Mouse (Mus musculus): ENCODE measurements around the gene Rhov. TPM values are rescaled to one million over a fixed set of nuclear protein-coding genes. Genes with fewer than 3 reads are reported as not detected.

Gene Rhov
- total RNA-seq, 2 experiments from 2014 or later = 5.9 to 7.1 TPM

GRCm38 (mm10) chr2:119245246-119245645, 25.8 kb downstream of the Rhov start:
- no peak overlapping the region for H3K27ac ChIP-seq
- TF ChIP-seq CTCF (conservative IDR thresholded peaks at IDR 0.05) = no peak
- no peak overlapping the region for H3K4me3 ChIP-seq
- DNase-seq (ENCODE audit: low spot score in 2 of 2) = no peak

DNA sequence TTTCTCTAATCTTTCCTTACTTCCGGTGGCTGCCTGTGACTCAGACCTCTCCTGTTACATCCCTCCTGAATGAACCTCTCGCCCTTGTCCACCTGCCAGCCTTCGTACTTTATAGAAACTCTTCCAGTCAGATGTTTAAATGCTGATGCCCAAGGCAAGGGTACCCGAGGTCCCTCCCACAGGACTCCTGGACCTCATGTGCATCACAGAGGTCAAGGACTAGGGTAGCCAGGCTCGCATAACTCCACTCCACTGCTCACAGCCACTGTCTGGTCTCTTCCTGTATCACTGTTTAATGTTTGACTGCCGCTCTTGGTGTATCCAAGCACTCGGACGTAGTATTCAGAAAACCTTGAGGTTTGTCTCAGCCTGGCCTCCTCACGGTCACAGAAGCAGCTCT, 28.5 kb downstream of the Rhov start:
- no peak overlapping the region for H3K27ac ChIP-seq
- H3K4me3 ChIP-seq = no peak overlapping the region
- no peak for TF ChIP-seq CTCF (conservative IDR thresholded peaks at IDR 0.05)
- DNase-seq (ENCODE audit: low spot score in 2 of 2) = no peak

DNA sequence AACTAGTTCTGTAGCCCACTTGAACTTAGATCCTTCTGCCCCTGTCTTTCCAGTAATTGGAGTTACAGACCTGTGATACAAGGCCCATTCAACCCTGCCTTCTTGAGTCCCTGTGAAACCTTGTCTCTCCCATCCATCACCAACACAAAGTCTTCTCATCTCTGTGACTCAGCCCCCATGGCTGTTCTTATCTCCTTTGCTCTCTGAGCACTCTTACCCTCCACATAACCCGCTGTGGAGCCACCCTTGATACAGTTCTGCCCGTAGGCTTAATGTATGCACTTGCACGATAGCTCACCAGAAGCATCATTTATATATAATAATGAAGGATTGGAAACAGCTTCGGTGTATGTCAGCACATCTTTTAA, 30.3 kb downstream of the Rhov start:
- TF ChIP-seq CTCF (conservative IDR thresholded peaks at IDR 0.05) = no peak
- no peak overlapping the region for H3K4me3 ChIP-seq

DNA sequence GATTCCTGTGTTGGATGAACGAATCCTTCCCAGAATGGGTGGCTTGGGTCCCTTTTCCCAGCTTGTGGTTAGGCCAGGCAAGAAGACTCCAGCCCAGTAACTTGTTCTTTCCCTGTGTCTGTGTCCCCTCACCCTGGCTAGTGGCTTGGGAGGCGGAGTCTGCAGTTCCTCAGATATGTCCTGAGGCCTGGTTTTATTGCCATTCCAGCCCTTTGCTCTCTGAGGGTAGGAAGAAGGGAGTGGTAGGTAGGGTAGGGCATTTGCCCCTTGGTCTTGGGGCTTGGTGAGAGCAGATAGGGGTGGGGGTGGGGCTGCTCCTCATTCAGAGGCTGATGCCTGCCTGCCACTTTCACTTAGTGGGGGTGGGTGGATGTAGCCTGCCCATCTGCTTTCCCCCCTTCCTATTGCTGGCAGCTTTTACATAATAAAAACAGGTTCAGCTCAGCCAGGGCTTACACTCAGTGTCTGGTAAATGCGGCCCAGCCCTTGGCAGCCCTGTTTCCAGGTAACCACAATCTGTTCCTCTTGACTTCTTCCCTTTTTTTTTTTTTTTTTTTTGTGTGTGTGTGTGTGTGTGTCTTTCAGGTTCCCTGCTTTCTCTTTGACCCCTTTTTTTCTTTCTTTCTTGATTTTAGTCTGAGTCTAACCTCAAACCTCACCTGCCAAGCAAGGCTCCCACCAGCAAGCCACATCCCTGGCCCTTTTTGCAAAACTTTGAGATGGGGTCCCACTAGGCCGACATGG, 30.8 kb downstream of the Rhov start:
- no peak overlapping the region for H3K4me3 ChIP-seq
- TF ChIP-seq CTCF (conservative IDR thresholded peaks at IDR 0.05) = no peak
- H3K27ac ChIP-seq = no peak overlapping the region
- DNase-seq (ENCODE audit: low spot score in 2 of 2) = no peak

More for the DNA sequence above, 30.3 kb downstream of the Rhov start:
- no peak for DNase-seq (ENCODE audit: low spot score in 2 of 2)
- no peak overlapping the region for H3K27ac ChIP-seq

DNA sequence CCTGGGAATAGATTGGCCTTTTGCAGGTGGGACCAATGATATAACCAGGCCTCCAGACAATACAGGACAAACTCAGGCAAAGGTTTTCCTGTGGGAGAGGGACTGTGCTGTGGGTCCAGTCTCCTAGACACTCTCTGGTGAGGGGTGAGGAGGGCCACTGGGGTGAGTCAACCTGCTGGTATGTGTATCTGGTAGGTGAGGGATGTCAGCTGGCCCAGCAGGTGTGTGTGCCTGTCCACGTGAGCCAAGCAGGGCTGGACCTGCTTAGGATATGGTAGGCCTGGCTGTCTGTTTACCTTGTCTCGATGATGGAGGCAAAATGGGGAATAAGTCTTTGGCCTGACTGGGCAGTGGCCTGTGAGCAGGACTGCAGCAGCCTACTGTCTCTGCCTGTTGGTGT, 32.4 kb downstream of the Rhov start:
- Histone ChIP-seq H3K27ac (no peak overlapping the region), H3K4me3 (no peak overlapping the region)
- TF ChIP-seq CTCF (conservative IDR thresholded peaks at IDR 0.05) = no peak
- DNase-seq (ENCODE audit: low spot score in 2 of 2) = no peak

DNA sequence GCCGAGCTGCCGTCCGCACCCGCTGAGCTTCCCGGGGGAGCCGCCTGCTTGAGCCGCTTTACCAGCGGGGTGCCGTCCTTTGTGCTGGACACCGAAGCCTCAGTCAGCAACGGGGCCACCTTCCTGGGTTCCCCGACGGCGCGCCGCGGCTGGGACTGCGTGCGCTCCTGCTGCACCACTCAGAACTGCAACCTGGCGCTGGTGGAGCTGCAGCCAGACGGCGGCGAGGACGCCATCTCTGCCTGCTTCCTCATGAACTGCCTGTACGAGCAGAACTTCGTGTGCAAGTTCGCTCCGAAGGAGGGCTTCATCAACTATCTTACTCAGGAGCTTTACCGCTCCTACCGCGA, 33.2 kb downstream of the Rhov start:
- DNase-seq (ENCODE audit: low spot score in 2 of 2) = no peak
- Histone ChIP-seq H3K27ac (no peak overlapping the region), H3K4me3 (peak overlapping the region; percentile 49)
- no peak for TF ChIP-seq CTCF (conservative IDR thresholded peaks at IDR 0.05)

GRCm38 (mm10) chr2:119237210-119237870, 33.7 kb downstream of the Rhov start, which contains the start of gene Spint1:
Spint1 (plus strand) TSS chr2:119237362.
- DNase-seq (ENCODE audit: low spot score in 2 of 2) = no peak
- no peak within 1 kb of the TSS for H3K27ac ChIP-seq
- H3K4me3 ChIP-seq = peak within 1 kb of the TSS; percentile 49
- no peak for TF ChIP-seq CTCF (conservative IDR thresholded peaks at IDR 0.05)

DNA sequence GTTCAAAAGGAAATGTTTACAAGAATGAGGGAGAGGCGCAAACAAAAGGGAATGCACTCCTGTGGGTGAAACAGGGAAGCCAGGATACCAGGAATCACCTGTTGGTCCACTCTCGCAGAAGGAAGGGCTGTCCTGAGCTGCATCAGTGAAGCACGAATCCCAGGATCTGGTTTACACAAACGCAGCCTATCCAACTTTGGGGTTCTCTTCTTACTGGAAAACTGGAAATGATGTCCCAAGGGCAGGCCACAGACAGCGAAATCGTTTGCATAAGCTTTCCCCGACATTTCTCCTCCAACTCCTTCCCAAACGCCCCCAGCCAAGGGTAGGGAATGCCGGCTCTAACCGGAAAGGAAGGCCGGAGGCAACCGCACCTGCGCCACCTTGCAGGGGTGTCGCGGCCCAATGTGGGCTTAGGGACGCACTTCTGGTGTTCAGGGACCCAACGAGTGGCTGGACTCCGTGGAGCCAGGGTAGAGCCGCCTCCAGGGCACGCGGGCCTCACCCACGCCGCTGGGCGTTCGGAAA, 34.3 kb downstream of the Rhov start:
- no peak overlapping the region for H3K27ac ChIP-seq
- no peak for DNase-seq (ENCODE audit: low spot score in 2 of 2)
- no peak for TF ChIP-seq CTCF (conservative IDR thresholded peaks at IDR 0.05)
- H3K4me3 ChIP-seq = peak overlapping the region; percentile 49; the same call in 1 of the 2 replicates

- no peak within 1 kb of the TSS for H3K27ac ChIP-seq
- no peak for TF ChIP-seq CTCF (conservative IDR thresholded peaks at IDR 0.05)
These were observed 41.0 kb downstream of the Rhov start, which contains the start of gene Ppp1r14d for GRCm38 (mm10) chr2:119229775-119230704. Ppp1r14d (minus strand) TSS chr2:119229906.

More at GRCm38 (mm10) chr2:119229775-119230704, 41.0 kb downstream of the Rhov start, which contains the start of gene Ppp1r14d:
- no peak within 1 kb of the TSS for H3K4me3 ChIP-seq
- DNase-seq (ENCODE audit: low spot score in 2 of 2) = no peak

Other genes with a start within 250 kb of the Rhov start
- gene Ccdc32, start 241.9 kb downstream of the Rhov start, total RNA-seq (2021) = 10 to 100 TPM; 53.2 to 53.6 TPM
- gene Rpusd2, start 236.5 kb downstream of the Rhov start, total RNA-seq (2021) = 1 to 10 TPM; 8.0 to 8.1 TPM
- under 1 TPM; 0.20 to 0.27 TPM for gene Knl1, start 224.2 kb downstream of the Rhov start, total RNA-seq (2021)
- gene Rad51, start 158.5 kb downstream of the Rhov start, total RNA-seq (2021) = 1 to 10 TPM in 1 of 2 experiments, under 1 TPM in 1; 0.61 to 1.6 TPM
- 10 to 100 TPM; 55.7 to 55.8 TPM for gene Rmdn3, start 114.2 kb downstream of the Rhov start, total RNA-seq (2021)
- not detected for gene Gchfr, start 103.5 kb downstream of the Rhov start, total RNA-seq (2021)
- gene Gm14137, start 96.8 kb downstream of the Rhov start, total RNA-seq (2021) = not detected
- gene Zfyve19, start 62.7 kb downstream of the Rhov start, total RNA-seq (2021) = 10 to 100 TPM; 34.1 to 36.2 TPM
- 10 to 100 TPM; 16.5 to 17.6 TPM for gene Dnajc17, start 62.5 kb downstream of the Rhov start, total RNA-seq (2021)
- not detected for gene Ppp1r14d, start 41.4 kb downstream of the Rhov start, total RNA-seq (2021)
- 1 to 10 TPM; 2.1 to 2.5 TPM for gene Spint1, start 33.9 kb downstream of the Rhov start, total RNA-seq (2021)
- 10 to 100 TPM; 39.9 to 43.2 TPM for gene Vps18, start 17.5 kb upstream of the Rhov start, total RNA-seq (2021)
- 1 to 10 TPM; 2.4 to 2.9 TPM for gene Dll4, start 54.5 kb upstream of the Rhov start, total RNA-seq (2021)
- gene Chac1, start 80.0 kb upstream of the Rhov start, total RNA-seq (2021) = 1 to 10 TPM; 6.5 to 8.9 TPM
- 10 to 100 TPM; 21.0 to 21.6 TPM for gene Ino80, start 206.4 kb upstream of the Rhov start, total RNA-seq (2021)